Mouse (Mus musculus) testis, adult 2 months (tissue): ENCODE measurements around the gene Scmh1. TPM values are rescaled to one million over a fixed set of nuclear protein-coding genes. Genes with fewer than 3 reads are reported as not detected.
"Not testable (repeated sequence)": the region's sequence is repeated elsewhere in the genome, so short reads cannot be mapped to it uniquely, and the experiment has no call there.

Experiments
- H3K27ac ChIP-seq: fragments of 200-500 bp; 2 replicates; pipeline ENCODE4 v1.5.1; 2012; ENCODE audit warnings: low read depth, low read length; ENCODE audit not compliant: control insufficient read depth, insufficient read depth
- H3K27me3 ChIP-seq: fragments of 200-500 bp; 2 replicates; pipeline ENCODE4 v1.6.1; 2012; ENCODE audit warnings: mild to moderate bottlenecking, low read length, moderate library complexity; ENCODE audit not compliant: control insufficient read depth, insufficient read depth
- H3K36me3 ChIP-seq: fragments of 200-500 bp; 2 replicates; pipeline ENCODE4 v1.6.1; 2012; ENCODE audit warnings: mild to moderate bottlenecking, low read length; ENCODE audit not compliant: control insufficient read depth, insufficient read depth
- H3K4me1 ChIP-seq: fragments of 200-500 bp; 2 replicates; pipeline ENCODE4 v1.6.1; 2012; ENCODE audit warnings: low read length; ENCODE audit not compliant: control insufficient read depth, insufficient read depth
- H3K4me3 ChIP-seq: fragments of 200-500 bp; 2 replicates; pipeline ENCODE4 v1.5.1; 2012; ENCODE audit warnings: low read depth, mild to moderate bottlenecking, low read length, moderate library complexity, mixed read lengths; ENCODE audit not compliant: control insufficient read depth
- CTCF ChIP-seq: fragments of 200-500 bp; IDR thresholded peaks from 2 replicates; pipeline ENCODE4 v1.5.1; 2012; ENCODE audit warnings: low read depth, mild to moderate bottlenecking, inconsistent platforms, low read length, moderate library complexity; ENCODE audit not compliant: control insufficient read depth, insufficient read depth, insufficient replicate concordance
- POLR2A ChIP-seq: fragments of 200-500 bp; IDR thresholded peaks from 2 replicates; pipeline ENCODE4 v1.6.1; 2012; ENCODE audit warnings: low read depth, mild to moderate bottlenecking, inconsistent platforms, low read length, moderate library complexity; ENCODE audit not compliant: control insufficient read depth
- polyA plus RNA-seq: library from polyadenylated mRNA; depleted of rRNA; stranded (reverse); fragments of >200 nt; gene quantifications from 2 replicates; pipeline ENCODE4 v1.2.3, GENCODE M21; 2012

Gene Scmh1
- polyA plus RNA-seq, 1 experiment: 120 TPM

- H3K36me3 ChIP-seq: no peaks in the 10 kb centered on the region
- H3K4me1 ChIP-seq: no peaks in the 10 kb centered on the region
- H3K27ac ChIP-seq: no peak overlapping the region
- H3K4me3 ChIP-seq: no peak overlapping the region
- TF ChIP-seq POLR2A (no peak), CTCF (no peak)
- no peaks in the 10 kb centered on the region for H3K27me3 ChIP-seq
Measured at GRCm38 (mm10) chr4:120389546-120389945, 15.5 kb upstream of the Scmh1 start.

- no peak overlapping the region for H3K27ac ChIP-seq
- no peak overlapping the region for H3K4me3 ChIP-seq
- no peaks in the 10 kb centered on the region for H3K36me3 ChIP-seq
- H3K27me3 ChIP-seq: no peaks in the 10 kb centered on the region
- peaks cover 3% of the 10 kb centered on the region for H3K4me1 ChIP-seq
- TF ChIP-seq CTCF (no peak), POLR2A (no peak)
Measured at GRCm38 (mm10) chr4:120391591-120391990, 13.5 kb upstream of the Scmh1 start.

GRCm38 (mm10) chr4:120392341-120392740, 12.7 kb upstream of the Scmh1 start:
- H3K27ac ChIP-seq: no peak overlapping the region
- H3K36me3 ChIP-seq: no peaks in the 10 kb centered on the region
- TF ChIP-seq POLR2A (no peak), CTCF (no peak)
- peaks cover 4% of the 10 kb centered on the region for H3K4me1 ChIP-seq
- no peak overlapping the region for H3K4me3 ChIP-seq
- no peaks in the 10 kb centered on the region for H3K27me3 ChIP-seq

- H3K27me3 ChIP-seq: no peaks in the 10 kb centered on the region
- H3K36me3 ChIP-seq: no peaks in the 10 kb centered on the region
- no peak overlapping the region for H3K27ac ChIP-seq
- H3K4me3 ChIP-seq: no peak overlapping the region
- peaks cover 4% of the 10 kb centered on the region for H3K4me1 ChIP-seq
- TF ChIP-seq CTCF (no peak), POLR2A (no peak)
Measured at GRCm38 (mm10) chr4:120392748-120393147, 12.3 kb upstream of the Scmh1 start.

- no peak for TF ChIP-seq POLR2A
- no peak for TF ChIP-seq CTCF
- no peak overlapping the region for H3K27ac ChIP-seq
- H3K27me3 ChIP-seq: no peaks in the 10 kb centered on the region
- H3K4me3 ChIP-seq: no peak overlapping the region
- H3K36me3 ChIP-seq: no peaks in the 10 kb centered on the region
- H3K4me1 ChIP-seq: peaks cover 16% of the 10 kb centered on the region
Measured at GRCm38 (mm10) chr4:120400251-120400650, 4.8 kb upstream of the Scmh1 start.

- not testable (repeated sequence) for H3K4me3 ChIP-seq, H3K36me3 ChIP-seq, H3K27ac ChIP-seq, H3K27me3 ChIP-seq
- peaks cover 12% of the 10 kb centered on the region for H3K4me1 ChIP-seq
Measured at GRCm38 (mm10) chr4:120402105-120402504, 3.0 kb upstream of the Scmh1 start.

- H3K27ac ChIP-seq: no peak overlapping the region
- no peaks in the 10 kb centered on the region for H3K36me3 ChIP-seq
- H3K4me1 ChIP-seq: peaks cover 9% of the 10 kb centered on the region
- peak overlapping the region; percentile 72; the same call in 1 of the 2 replicates for H3K4me3 ChIP-seq
- no peaks in the 10 kb centered on the region for H3K27me3 ChIP-seq
- TF ChIP-seq POLR2A (no peak), CTCF (no peak)
Measured at GRCm38 (mm10) chr4:120404247-120404646, 834 bp upstream of the Scmh1 start.

GRCm38 (mm10) chr4:120404778-120405143, 320 bp upstream of the Scmh1 start:
- no peak overlapping the region for H3K27ac ChIP-seq
- no peaks in the 10 kb centered on the region for H3K27me3 ChIP-seq
- peaks cover 9% of the 10 kb centered on the region for H3K4me1 ChIP-seq
- H3K4me3 ChIP-seq: peak overlapping the region; percentile 72
- TF ChIP-seq CTCF (no peak), POLR2A (no peak)
- H3K36me3 ChIP-seq: no peaks in the 10 kb centered on the region
